ENCODE assay signal across 25 mouse cellular contexts in genomic region chr19:47347021-47347643, GRCm38 (mm10).
A peak's percentile ranks its signal among the peaks of the same experiment; 100 is the strongest.
DNase-seq lines count a peak whose midpoint lies in the region; ATAC-seq and TF ChIP-seq lines count a peak whose summit lies in the region.
"Had no signal": no experiment of that assay in that cellular context is flagged by ENCODE, and none has a peak within 500 bp of the region (broad histone marks: within the 10 kb centered on the region; RNA-seq: fewer than 3 reads in every experiment).

No protein-coding gene starts in this region.

- H3K9ac ChIP-seq in embryonic facial prominence, embryonic 15.5 days, result no peak overlapping the region
- peak overlapping the region; percentile 45; the same call in 1 of the 2 replicates for H3K9ac ChIP-seq in limb, embryonic 12.5 days (replicated peaks)
- H3K9ac ChIP-seq: forebrain, postnatal 0 days; hindbrain, embryonic 13.5 days had no signal

- H3K36me3 ChIP-seq in embryonic facial prominence, embryonic 15.5 days, result no peaks in the 10 kb centered on the region
- H3K36me3 ChIP-seq in limb, embryonic 12.5 days, result no peaks in the 10 kb centered on the region
- H3K36me3 ChIP-seq: G1E; hindbrain, embryonic 13.5 days had no signal

- peaks cover 39% of the 10 kb centered on the region for H3K4me1 ChIP-seq in embryonic facial prominence, embryonic 15.5 days
- H3K4me1 ChIP-seq in limb, embryonic 12.5 days (replicated peaks), result peaks cover 29% of the 10 kb centered on the region

- no peaks in the 10 kb centered on the region for H3K27me3 ChIP-seq in embryonic facial prominence, embryonic 15.5 days
- peaks cover 36% of the 10 kb centered on the region for H3K27me3 ChIP-seq in limb, embryonic 12.5 days
- H3K27me3 ChIP-seq: CH12.LX had no signal

- DNase-seq in gastrocnemius, adult 2 months, result no peak
- DNase-seq in gastrocnemius, postnatal 4 days (ENCODE audit: low spot score in 2 of 2), result no peak
- no peak for DNase-seq in cerebellum, adult 18-20 months
- no peak for DNase-seq in right cerebral cortex, postnatal 36 days (ENCODE audit: low spot score in 2 of 2)
- DNase-seq: adrenal gland, postnatal 10 days; adrenal gland, postnatal 36 days; B cell, adult 2 months; cerebellum, adult 2 months; cerebellum, adult 9-11 months; cerebellum, postnatal 25 days; forebrain, postnatal 0 days; gastrocnemius, postnatal 25 days; heart, postnatal 36 days had no signal

- intact Hi-C loops in gastrocnemius, adult 2 months (cut with DNase I), result no loop called here

- ATAC-seq in embryonic facial prominence, embryonic 15.5 days (ENCODE audit: insufficient number of reproducible peaks, low FRiP score, low TSS enrichment, low read depth), result no peak
- no peak for ATAC-seq in limb, embryonic 12.5 days (ENCODE audit: insufficient number of reproducible peaks, insufficient read depth, low FRiP score, low TSS enrichment, low read depth)
- ATAC-seq: forebrain, embryonic 14.5 days; forebrain, postnatal 0 days; hindbrain, postnatal 0 days; inflammation-experienced regulatory T-cells, adult 6 months; intestine, embryonic 16.5 days; Patski had no signal

- WGBS in embryonic facial prominence, embryonic 15.5 days, result 60% methylated on average over 7 of the region's 7 CpGs
- WGBS in limb, embryonic 12.5 days, result 60% methylated on average over 7 of the region's 7 CpGs

- TF ChIP-seq CTCF in gastrocnemius, adult 2 months (IDR thresholded peaks at IDR 0.05), result no peak

- no peak overlapping the region for H3K4me2 ChIP-seq in embryonic facial prominence, embryonic 15.5 days (replicated peaks)
- no peak overlapping the region for H3K4me2 ChIP-seq in limb, embryonic 12.5 days
- H3K4me2 ChIP-seq: heart, embryonic 11.5 days; hindbrain, embryonic 13.5 days had no signal

- H3K27ac ChIP-seq in gastrocnemius, adult 2 months, result peak overlapping the region; percentile 71
- H3K27ac ChIP-seq in embryonic facial prominence, embryonic 15.5 days (replicated peaks), result 0 out of 2 replicates have a peak overlapping the region, but pooled peaks have one; percentile 9
- 0 out of 2 replicates have a peak overlapping the region, but pooled peaks have one; percentile 12 for H3K27ac ChIP-seq in limb, embryonic 12.5 days
- H3K27ac ChIP-seq: hindbrain, embryonic 10.5 days; hindbrain, embryonic 13.5 days; hindbrain, postnatal 0 days had no signal

- no peaks in the 10 kb centered on the region for H3K9me3 ChIP-seq in embryonic facial prominence, embryonic 15.5 days (replicated peaks)
- H3K9me3 ChIP-seq in limb, embryonic 12.5 days, result no peaks in the 10 kb centered on the region
- H3K9me3 ChIP-seq: G1E; hindbrain, embryonic 10.5 days; hindbrain, embryonic 13.5 days had no signal

- H3K4me3 ChIP-seq in gastrocnemius, adult 2 months, result no peak overlapping the region
- H3K4me3 ChIP-seq in embryonic facial prominence, embryonic 15.5 days (replicated peaks), result no peak overlapping the region
- no peak overlapping the region for H3K4me3 ChIP-seq in limb, embryonic 12.5 days (replicated peaks)
- H3K4me3 ChIP-seq: hindbrain, embryonic 10.5 days; hindbrain, embryonic 13.5 days had no signal

Comparison
In these comparisons a context has a peak if more than half of its experiments do, and no peak if none do; other contexts are left out.
1. H3K27ac ChIP-seq: peak in every context shown above with its lines; median percentile 71 in gastrocnemius, adult 2 months; 12 in limb, embryonic 12.5 days; 9 in embryonic facial prominence, embryonic 15.5 days.